Mouse (Mus musculus) adrenal gland, adult (tissue): Measurements from ENCODE around the gene Slc38a5.

Experiments used
- DNase-seq, 2 experiments: peaks; one replicate each; pipeline ENCODE4 v3.0.0; 2022 to 2023; ENCODE audit warnings: low spot score in 1 of 2; ENCODE audit not compliant: inconsistent age in 2 of 2

Slc38a5 gene

GRCm38 (mm10) chrX:8271083-8271820, at the start of gene Slc38a5:
Gene Slc38a5, plus strand, starts transcription at chrX:8271133.
- no peak for DNase-seq

- no peak for DNase-seq
These were observed 48.6 kb upstream of the Slc38a5 start for GRCm38 (mm10) chrX:8222296-8222677.

GRCm38 (mm10) chrX:8222678-8223421, 48.1 kb upstream of the Slc38a5 start:
- DNase-seq = peak in 1 of 2 experiments; percentile 29

- DNase-seq = no peak
These were observed 47.5 kb upstream of the Slc38a5 start for GRCm38 (mm10) chrX:8223473-8223872.

GRCm38 (mm10) chrX:8230272-8230671, 40.7 kb upstream of the Slc38a5 start:
- no peak for DNase-seq

- DNase-seq = no peak
These were observed 37.3 kb upstream of the Slc38a5 start for GRCm38 (mm10) chrX:8233602-8234001.

GRCm38 (mm10) chrX:8236704-8237103, 34.2 kb upstream of the Slc38a5 start:
- no peak for DNase-seq

GRCm38 (mm10) chrX:8238804-8239395, 32.0 kb upstream of the Slc38a5 start:
- no peak for DNase-seq

GRCm38 (mm10) chrX:8247680-8248079, 23.3 kb upstream of the Slc38a5 start:
- DNase-seq = no peak

GRCm38 (mm10) chrX:8248542-8249120, 22.3 kb upstream of the Slc38a5 start:
- no peak for DNase-seq

GRCm38 (mm10) chrX:8251789-8252333, 19.1 kb upstream of the Slc38a5 start:
- no peak for DNase-seq

- DNase-seq = peak; percentile 86 to 95
These were observed 18.3 kb upstream of the Slc38a5 start, which contains the start of gene Ftsj1 for GRCm38 (mm10) chrX:8252334-8253285. Gene Ftsj1, minus strand, starts transcription at chrX:8252406.

GRCm38 (mm10) chrX:8253711-8254110, 17.2 kb upstream of the Slc38a5 start:
- DNase-seq = no peak

- no peak for DNase-seq
These were observed 15.1 kb upstream of the Slc38a5 start for GRCm38 (mm10) chrX:8255807-8256206.

GRCm38 (mm10) chrX:8259478-8259877, 11.5 kb upstream of the Slc38a5 start:
- DNase-seq = no peak

GRCm38 (mm10) chrX:8263156-8263804, 7.7 kb upstream of the Slc38a5 start:
- DNase-seq = no peak

GRCm38 (mm10) chrX:8264222-8264621, 6.7 kb upstream of the Slc38a5 start:
- DNase-seq = no peak

GRCm38 (mm10) chrX:8272000-8272399, 1.1 kb downstream of the Slc38a5 start:
- no peak for DNase-seq

- no peak for DNase-seq
These were observed 3.1 kb downstream of the Slc38a5 start for GRCm38 (mm10) chrX:8274056-8274455.

GRCm38 (mm10) chrX:8288621-8289020, 17.7 kb downstream of the Slc38a5 start:
- no peak for DNase-seq
